Mouse (Mus musculus) embryonic stem cell, embryonic (primary cell): ENCODE measurements around the gene Sorcs2.

Source experiments
- CTCF ChIA-PET, 4 experiments: fragments of 300-600 bp in 2 of 4; fragments of 350-600 bp in 2 of 4; sonication (Branson Sonifier 250); formaldehyde crosslinking; loops; one replicate each; lab custom pipeline; 2022; ENCODE audit warnings: inconsistent platforms in 2 of 4; lab: Charles Lee
- POLR2A ChIA-PET, 4 experiments: fragments of 300-600 bp in 2 of 4; fragments of 350-600 bp in 2 of 4; sonication (Branson Sonifier 250); formaldehyde crosslinking; loops; one replicate each; lab custom pipeline; 2022; ENCODE audit warnings: antibody characterized with exemption in 4 of 4, inconsistent platforms in 1 of 4; lab: Charles Lee

Sorcs2 gene

DNA sequence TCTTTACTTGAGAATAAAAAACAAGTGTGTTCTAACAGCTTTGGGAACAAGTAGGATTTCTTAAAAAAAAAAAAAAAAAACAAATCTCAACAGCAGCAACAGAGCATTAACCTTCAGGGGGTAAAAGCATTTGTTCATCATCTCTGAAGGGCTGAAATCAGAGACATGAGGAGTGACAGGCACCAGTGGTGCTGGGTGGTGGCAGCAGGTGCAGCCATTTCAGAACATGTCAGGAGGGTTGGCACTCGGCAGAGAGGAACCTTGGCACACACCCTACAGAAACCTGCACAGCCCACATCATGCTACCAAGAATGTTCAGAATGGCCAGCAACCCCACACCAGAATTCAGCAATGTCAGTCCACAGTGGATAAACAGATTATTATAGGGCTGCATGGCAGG is 198.4 kb downstream of the Sorcs2 start:
- ChIA-PET CTCF (interaction anchor here in 1 of 4 experiments (0.6 kb wide), 1 partner anchor 168 kb away, joined by 5 read pairs; no protein-coding TSS in a partner anchor), POLR2A (interaction anchor here in 2 of 4 experiments (0.7 kb wide), 2 partner anchors 377 to 806 kb away, joined by 3 to 4 read pairs; no protein-coding TSS in a partner anchor)

DNA sequence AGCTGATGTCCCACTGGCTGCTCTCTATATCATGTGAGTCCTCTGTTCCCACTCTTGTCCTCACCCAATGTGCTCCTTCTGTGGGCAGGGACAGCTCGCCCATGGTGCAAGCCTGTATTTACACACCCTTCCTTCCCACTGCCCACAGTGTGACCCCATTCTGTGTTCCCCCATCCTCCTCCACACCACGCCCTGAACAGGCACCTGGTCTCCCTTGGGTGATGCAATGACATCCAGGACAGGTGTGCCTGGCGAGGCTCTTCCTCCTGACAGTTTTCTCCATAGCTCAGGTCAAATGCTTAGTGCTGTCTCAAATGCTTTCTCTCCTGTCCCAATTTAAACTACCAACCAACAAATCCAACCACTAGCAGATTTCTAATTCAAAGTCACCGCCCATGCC is 202.5 kb downstream of the Sorcs2 start:
- CTCF ChIA-PET: interaction anchor here in 1 of 4 experiments (0.6 kb wide), 1 partner anchor 64 kb away, joined by 10 read pairs; no protein-coding TSS in a partner anchor
- POLR2A ChIA-PET: interaction anchor here in 2 of 4 experiments (0.8 to 1.0 kb wide), 2 partner anchors 114 to 387 kb away, joined by 3 read pairs; no protein-coding TSS in a partner anchor

DNA sequence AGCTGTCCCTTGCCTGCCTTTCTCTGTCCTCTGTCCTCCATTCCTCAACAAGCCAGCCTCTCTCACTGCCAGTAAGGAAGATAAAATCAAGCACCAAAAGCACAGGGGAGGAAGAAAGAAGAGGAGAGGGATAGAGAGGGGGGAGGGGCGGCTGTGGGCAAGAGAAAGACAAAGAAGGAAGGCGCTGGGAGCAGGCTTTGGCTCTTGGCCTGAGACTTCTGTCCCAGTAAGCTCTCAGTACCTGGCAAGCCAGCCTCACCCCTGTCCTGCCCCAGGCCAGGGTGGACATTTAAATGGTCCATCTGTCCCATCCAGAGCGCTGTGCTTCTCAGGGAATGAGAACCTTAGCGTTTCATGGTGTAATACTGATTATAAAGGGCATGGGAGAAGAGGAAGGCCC is 203.3 kb downstream of the Sorcs2 start:
- ChIA-PET POLR2A (interaction anchor here in 1 of 4 experiments (0.6 kb wide), 1 partner anchor 84 kb away, joined by 5 read pairs; no protein-coding TSS in a partner anchor), CTCF (no interaction called here)

DNA sequence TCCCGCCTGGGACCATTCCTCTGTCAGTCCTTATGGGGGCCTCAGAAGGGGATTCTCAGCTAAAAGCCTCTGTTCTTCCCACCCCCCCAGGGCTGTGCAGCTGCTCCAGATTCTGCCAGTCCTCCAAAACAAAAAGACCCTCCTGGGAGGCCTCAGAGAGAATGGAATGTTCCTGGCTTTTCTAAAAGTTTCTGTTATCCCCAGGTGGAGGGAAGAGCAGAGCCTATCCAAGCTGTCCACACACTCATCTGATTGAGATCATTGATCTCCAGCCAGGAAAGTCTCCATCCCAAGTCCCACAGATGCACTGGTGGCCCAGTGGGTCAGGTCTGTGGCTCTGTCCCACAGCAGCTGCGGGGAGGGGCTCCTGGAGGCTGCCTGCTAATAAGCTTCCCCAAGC is 205.3 kb downstream of the Sorcs2 start:
- POLR2A ChIA-PET: interaction anchor here in 1 of 4 experiments (1.0 to 1.4 kb wide), 2 partner anchors 11 to 14 kb away, joined by 3 read pairs; partner anchors contain the start of gene Psapl1

DNA sequence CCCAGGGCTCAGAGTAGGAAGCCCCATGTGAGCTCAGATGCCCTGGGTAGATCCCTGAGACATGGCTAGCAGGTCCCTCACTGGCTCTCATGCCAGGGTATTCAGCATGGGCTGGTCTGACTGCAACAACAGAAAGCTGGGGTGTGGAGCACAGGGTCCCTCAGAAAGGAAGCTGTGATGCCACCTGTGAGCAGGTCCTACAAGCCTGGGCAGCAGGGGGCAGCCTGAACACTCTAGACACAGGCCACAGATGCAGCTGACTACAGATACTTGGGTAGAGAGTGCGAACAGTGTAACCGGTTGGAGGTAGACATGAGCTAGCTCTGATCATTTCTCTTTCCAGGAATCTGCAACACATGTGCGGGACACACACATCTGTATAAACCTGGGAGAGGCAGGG is 206.1 kb downstream of the Sorcs2 start:
- POLR2A ChIA-PET: interaction anchor here in 1 of 4 experiments (0.6 to 1.0 kb wide), 2 partner anchors 13 to 24 kb away, joined by 3 read pairs; no protein-coding TSS in a partner anchor

More for the DNA sequence above, 205.3 kb downstream of the Sorcs2 start:
- CTCF ChIA-PET: interaction anchor here in 2 of 4 experiments (0.6 to 1.2 kb wide), 3 partner anchors 85 to 229 kb away, joined by 3 to 7 read pairs (median 3); partner anchors contain the start of gene Sorcs2 (in 1 of the 2)

DNA sequence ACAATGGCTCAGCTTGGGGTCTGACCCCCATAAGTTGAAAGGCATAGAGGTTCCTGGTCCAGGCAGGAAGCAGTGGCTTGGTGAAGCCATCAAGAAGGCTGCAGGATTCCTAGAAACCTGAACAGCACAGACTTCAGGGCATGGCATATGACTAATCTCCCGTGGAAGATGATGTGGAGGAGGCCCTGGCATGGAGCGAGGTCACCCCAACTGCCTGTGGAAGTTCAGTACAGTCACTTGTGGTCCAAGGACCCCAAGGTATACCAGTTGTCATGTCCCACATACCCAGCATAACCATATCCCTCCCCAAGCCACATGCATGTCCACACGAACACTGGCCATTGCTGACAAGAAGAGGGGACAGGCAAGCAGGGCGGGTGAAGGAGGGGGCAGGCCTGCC is 206.7 kb downstream of the Sorcs2 start:
- CTCF ChIA-PET: interaction anchor here in 2 of 4 experiments (1.1 to 1.2 kb wide), 3 partner anchors 36 to 208 kb away, joined by 3 to 7 read pairs (median 3); partner anchors contain the start of gene Sorcs2 (in 1 of the 2)
- POLR2A ChIA-PET: no interaction called here

More for the DNA sequence above, 206.1 kb downstream of the Sorcs2 start:
- CTCF ChIA-PET: interaction anchor here in 3 of 4 experiments (0.6 to 1.2 kb wide), 5 partner anchors 36 to 1119 kb away, joined by 3 to 7 read pairs (median 3); partner anchors contain the start of gene Sorcs2 (in 1 of the 3)

DNA sequence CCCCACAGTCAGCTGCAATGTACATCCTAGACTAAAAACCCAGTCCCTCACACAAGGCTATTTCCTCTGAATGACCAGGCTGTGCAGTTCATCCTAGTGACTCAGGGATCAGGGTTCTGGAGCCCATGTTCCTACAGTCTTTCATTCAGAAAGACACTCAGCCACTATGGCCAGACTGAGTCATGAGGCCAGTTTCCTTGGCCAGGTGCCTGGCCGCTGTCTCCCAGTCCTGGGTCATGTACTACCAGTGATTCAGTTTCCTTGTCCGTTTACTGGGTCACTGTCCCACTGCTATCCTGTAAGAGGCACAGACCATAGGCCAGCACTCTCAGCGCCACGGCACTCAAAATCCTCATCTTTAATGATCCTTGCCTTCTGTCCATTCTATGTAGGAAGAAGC is 209.6 kb downstream of the Sorcs2 start:
- ChIA-PET POLR2A (interaction anchor here in 1 of 4 experiments (0.6 kb wide), 1 partner anchor 8 kb away, joined by 4 read pairs; no protein-coding TSS in a partner anchor), CTCF (interaction anchor here in 1 of 4 experiments (0.6 kb wide), 1 partner anchor 212 kb away, joined by 3 read pairs; no protein-coding TSS in a partner anchor)

DNA sequence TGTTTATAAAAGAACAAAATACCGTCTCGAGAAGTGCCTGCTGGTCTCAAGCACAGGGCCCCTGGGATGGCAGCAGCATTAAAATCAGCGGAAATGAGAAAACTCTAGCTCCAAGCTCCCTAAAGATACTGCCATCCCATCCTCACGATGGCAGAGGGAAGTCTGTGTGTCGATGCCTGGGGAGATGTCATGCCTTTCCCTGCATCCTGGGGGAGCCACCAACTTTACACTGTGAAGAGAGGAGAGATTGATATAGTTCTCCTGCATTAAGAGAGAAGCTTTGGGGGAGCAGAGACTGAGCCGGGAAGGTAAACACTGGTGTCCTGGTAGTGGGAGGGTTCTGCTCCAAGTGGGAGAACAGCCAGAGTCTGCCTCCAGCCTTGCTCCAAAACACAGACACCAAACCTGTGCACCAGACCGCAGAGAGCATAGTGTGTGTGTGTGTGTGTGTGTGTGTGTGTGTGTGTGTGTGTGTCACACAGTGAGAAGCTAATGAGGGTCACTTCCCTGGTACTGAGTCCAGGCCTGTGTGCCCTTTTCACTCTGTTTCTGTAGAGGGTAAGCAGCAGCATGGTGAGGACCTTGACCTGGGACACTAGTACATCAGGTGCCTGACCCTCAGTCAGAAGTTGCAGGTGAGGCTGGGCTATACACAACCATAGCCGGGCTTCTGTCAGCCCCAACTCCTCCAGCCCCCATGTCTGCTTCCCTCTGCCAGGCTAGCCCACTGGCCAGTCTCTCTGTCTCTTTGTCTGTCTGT is 211.5 kb downstream of the Sorcs2 start:
- ChIA-PET POLR2A (interaction anchor here in 2 of 4 experiments (0.5 to 1.5 kb wide), 3 partner anchors 12 to 247 kb away, joined by 3 to 5 read pairs (median 4); no protein-coding TSS in a partner anchor), CTCF (interaction anchor here in 2 of 4 experiments (0.6 to 0.8 kb wide), 3 partner anchors 99 to 204 kb away, joined by 3 to 4 read pairs (median 3); no protein-coding TSS in a partner anchor)

DNA sequence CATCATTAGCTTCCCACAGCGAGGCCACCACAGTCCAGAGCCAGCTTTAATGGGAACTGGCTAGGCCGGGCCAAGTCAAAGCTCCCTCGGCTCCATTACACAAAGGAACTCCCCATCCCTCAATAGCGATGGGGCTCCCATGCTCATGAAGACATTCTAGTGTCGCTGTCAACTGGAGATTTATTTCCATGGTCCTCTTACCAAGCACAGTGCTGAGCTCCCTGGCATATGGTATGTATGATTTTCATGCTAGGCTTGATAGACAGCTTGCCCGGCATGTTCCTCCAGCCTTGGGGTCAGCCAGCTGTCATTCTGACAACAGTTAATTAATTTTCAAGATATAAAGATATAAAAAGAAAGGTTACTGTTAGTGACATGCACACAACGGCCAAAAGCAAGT is 215.6 kb downstream of the Sorcs2 start:
- POLR2A ChIA-PET: no interaction called here
- CTCF ChIA-PET: interaction anchor here in 2 of 4 experiments (0.5 to 1.0 kb wide), 2 partner anchors 114 to 149 kb away, joined by 3 to 12 read pairs; no protein-coding TSS in a partner anchor

DNA sequence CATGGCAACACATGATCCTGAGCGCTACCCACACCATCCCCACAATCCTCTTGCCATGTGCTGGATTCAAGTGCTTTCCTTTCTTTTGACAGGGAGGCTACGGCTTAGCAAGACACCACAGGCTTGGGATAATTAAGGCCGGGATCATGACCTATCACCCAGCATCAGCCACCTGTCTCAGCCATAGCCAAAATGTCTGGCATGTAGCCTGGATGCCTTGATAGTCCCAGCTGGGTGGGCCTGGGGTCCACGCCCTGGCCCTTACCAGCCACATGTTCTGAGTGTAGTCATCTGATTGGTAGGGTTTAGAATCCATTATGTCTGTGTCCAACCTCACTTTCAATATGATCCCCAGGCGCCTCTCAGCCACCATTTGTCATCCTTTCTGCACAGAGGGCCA is 218.2 kb downstream of the Sorcs2 start:
- CTCF ChIA-PET: interaction anchor here in 1 of 4 experiments (0.6 kb wide), 1 partner anchor 112 kb away, joined by 5 read pairs; no protein-coding TSS in a partner anchor
- POLR2A ChIA-PET: interaction anchor here in 1 of 4 experiments (0.7 kb wide), 1 partner anchor 9 kb away, joined by 4 read pairs; no protein-coding TSS in a partner anchor

DNA sequence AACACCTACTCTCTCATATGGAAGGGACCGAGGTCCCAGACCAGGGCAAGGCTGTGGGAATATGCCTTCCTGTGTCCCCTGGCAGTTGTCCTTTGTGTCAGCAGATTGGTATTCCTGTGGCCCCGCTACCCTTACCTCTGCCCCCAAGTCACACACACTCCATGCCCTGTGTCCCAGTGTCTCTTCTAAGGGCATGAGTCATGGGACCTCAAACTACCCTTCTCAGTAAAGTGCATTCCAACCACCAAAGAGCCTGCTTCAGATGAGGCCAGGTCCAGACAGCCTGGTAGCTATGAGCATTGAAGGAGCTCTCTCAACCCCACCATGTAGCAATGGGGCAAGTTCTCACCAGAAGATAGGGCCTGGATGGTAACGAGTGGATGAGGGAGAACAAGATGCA is 219.2 kb downstream of the Sorcs2 start:
- ChIA-PET CTCF (no interaction called here), POLR2A (interaction anchor here in 2 of 4 experiments (0.6 to 1.4 kb wide), 3 partner anchors 13 to 368 kb away, joined by 3 to 7 read pairs (median 3); no protein-coding TSS in a partner anchor)

DNA sequence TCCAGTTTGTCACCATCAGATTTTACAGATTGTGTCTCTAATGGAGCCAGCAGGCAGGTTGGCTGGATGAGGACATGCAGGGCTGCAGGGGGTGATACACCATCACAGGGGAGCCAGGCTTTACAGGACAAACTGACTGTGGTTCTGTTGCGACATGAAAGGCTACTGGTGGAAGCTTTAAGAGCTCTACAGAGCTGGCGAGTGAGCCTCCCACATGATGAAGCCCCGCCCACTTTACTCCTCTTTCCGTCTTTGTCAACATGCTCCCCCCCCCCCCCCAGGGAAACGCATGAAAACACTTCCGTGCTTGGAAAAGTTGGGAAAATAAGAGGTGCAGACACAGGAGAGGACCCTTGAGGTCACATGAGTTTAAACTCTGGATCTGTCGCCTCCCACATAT is 219.7 kb downstream of the Sorcs2 start:
- ChIA-PET CTCF (interaction anchor here in 1 of 4 experiments (0.6 kb wide), 1 partner anchor 195 kb away, joined by 3 read pairs; no protein-coding TSS in a partner anchor), POLR2A (interaction anchor here in 2 of 4 experiments (0.6 to 1.4 kb wide), 4 partner anchors 14 to 449 kb away, joined by 3 to 7 read pairs (median 4); no protein-coding TSS in a partner anchor)

DNA sequence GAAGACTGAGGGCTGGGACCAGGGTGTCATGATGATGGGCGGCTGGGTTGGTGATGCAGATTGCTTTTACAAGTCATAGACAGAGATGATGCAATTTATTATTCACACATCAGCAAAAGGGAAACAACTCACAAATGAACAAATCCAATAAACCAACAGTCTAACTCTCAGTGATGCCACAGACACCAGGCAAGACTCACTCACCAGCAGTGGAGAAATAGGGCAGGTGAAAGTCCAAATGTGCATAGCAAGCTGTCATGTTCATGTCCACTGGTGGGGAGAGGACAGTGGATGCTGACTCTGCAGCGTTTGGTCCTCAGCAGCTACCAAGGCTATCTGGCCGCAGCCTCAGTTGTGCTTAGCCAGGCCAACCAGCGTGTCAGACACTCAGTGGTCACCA is 221.1 kb downstream of the Sorcs2 start:
- ChIA-PET CTCF (interaction anchor here in 2 of 4 experiments (0.6 to 1.0 kb wide), 3 partner anchors 12 to 170 kb away, joined by 3 read pairs; no protein-coding TSS in a partner anchor), POLR2A (interaction anchor here in 1 of 4 experiments (0.6 kb wide), 1 partner anchor 266 kb away, joined by 3 read pairs; no protein-coding TSS in a partner anchor)

DNA sequence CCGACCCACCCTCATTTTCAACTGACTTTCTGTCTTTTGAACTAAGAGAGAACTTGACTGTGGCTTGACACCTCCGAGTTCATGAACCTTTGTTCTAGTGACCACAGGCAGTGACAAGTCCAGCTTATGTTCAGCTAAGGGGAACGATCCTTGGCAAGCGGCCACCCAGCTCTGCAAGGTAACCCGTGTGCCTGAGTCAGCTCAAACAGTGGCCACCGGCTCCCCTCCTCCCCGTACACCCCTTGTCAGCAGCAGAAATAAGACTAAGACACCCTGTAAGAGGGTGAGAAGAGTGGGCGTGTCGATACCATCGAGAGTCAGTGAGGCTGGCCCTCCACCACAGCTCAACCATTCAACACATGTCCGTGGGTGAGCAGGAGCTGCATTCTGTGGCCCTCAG is 221.5 kb downstream of the Sorcs2 start:
- POLR2A ChIA-PET: interaction anchor here in 1 of 4 experiments (0.6 kb wide), 1 partner anchor 267 kb away, joined by 3 read pairs; no protein-coding TSS in a partner anchor

DNA sequence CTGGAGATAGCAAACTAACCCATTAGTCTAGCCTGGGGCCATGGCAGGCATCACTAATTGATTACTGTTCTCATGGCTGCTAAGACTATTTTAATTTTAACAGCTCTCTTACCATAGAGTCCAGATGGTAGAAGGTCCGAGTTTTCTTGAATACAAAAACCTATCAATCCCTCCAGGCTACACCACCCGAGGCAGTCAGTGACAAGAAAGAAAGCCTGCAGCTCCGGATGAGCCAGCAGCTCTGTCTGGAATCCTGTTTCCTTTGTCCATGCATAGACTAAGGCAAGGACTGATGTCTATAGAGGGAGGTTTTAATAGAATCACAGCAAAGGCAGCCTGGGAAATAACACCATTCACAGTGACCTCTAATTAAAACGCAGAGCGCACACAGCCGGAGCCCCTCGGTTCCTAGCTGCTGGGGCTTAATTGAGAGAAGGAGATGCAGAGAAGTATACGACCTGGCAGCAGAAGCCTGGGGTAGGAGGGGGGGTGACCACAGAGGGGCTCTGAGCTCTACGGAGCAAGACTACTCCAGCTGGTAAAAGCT is 223.3 kb downstream of the Sorcs2 start:
- ChIA-PET POLR2A (interaction anchor here in 1 of 4 experiments (1.0 kb wide), 1 partner anchor 11 kb away, joined by 5 read pairs; no protein-coding TSS in a partner anchor), CTCF (no interaction called here)

More for the DNA sequence above, 221.5 kb downstream of the Sorcs2 start:
- CTCF ChIA-PET: interaction anchor here in 2 of 4 experiments (0.6 to 1.0 kb wide), 4 partner anchors 12 to 169 kb away, joined by 3 read pairs; no protein-coding TSS in a partner anchor

DNA sequence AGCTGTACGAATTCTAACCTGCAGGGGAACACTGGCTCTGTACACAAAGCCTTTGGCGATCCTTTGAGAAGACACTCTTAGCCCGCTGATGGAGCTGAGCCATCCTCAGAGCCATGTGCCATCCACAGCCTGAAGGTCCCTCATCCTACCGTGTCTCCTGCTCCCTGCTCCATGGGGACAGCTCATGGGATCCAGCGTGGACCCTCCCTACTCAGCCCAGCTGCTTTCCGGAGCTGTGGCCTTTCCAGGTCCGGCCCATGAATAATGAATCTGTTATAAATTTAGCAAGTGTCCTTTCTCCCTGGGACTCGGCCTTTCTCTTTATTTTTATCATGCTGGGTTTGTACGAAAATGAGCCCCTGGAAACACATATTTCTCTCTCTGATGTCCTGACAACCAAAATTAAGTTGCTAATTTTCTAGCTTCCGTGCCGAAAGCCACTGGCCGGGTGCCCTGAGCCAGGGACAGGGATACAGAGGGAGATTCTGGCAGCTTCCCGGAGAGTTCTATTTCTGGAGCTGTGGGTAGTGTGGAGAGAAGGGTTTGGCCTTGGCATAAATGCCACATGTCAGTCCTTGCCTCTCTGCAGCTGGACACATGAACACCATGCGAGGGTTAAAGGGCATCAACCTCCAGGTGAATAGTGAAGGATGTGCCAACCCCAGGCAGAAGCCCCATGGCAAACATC is 228.8 kb downstream of the Sorcs2 start:
- ChIA-PET CTCF (no interaction called here), POLR2A (interaction anchor here in 1 of 4 experiments (0.9 kb wide), 1 partner anchor 18 kb away, joined by 3 read pairs; no protein-coding TSS in a partner anchor)
